In the genomic region with DNA sequence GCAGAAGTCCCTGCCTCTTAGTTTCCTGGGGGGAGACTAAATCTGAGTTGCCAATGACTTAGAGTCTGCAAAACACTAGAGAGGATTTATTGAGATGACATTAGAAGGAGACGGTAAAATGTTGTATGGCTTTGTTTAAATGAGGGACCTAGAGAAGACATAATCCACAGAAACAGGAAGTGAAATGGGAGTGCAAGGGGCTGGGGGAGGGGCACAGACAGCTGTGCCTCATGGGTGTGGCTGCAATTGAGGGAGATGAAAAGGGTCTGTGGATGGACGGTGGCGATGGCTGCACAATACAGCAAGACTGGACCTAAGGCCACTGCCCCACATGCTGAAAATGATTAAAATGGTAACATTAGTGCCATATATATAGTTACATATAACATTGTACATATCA, we compare ENCODE assay signal across 11 mouse cellular contexts. TPM values are rescaled to one million over a fixed set of nuclear protein-coding genes. Genes with fewer than 3 reads are reported as not detected.
DNase-seq lines count a peak whose midpoint lies in the region; ATAC-seq and TF ChIP-seq lines count a peak whose summit lies in the region.
"Had no signal": no experiment of that assay in that cellular context is flagged by ENCODE, and none has a peak within 500 bp of the region (broad histone marks: within the 10 kb centered on the region; RNA-seq: fewer than 3 reads in every experiment).

No protein-coding gene starts in this region.

- H3K4me3 ChIP-seq in intestine, embryonic 15.5 days (replicated peaks) = no peak overlapping the region
- H3K4me3 ChIP-seq in intestine, postnatal 0 days (ENCODE audit: low read depth, low read length) = no peak overlapping the region
- H3K4me3 ChIP-seq: hindbrain, embryonic 13.5 days; midbrain, embryonic 13.5 days had no signal

- no peak overlapping the region for H3K9ac ChIP-seq in intestine, embryonic 15.5 days
- H3K9ac ChIP-seq in intestine, postnatal 0 days (ENCODE audit: low read depth, low read length) = no peak overlapping the region
- H3K9ac ChIP-seq: hindbrain, embryonic 13.5 days; midbrain, embryonic 13.5 days had no signal

- peaks cover 13% of the 10 kb centered on the region for H3K4me1 ChIP-seq in intestine, embryonic 15.5 days (replicated peaks)
- H3K4me1 ChIP-seq in intestine, postnatal 0 days (replicated peaks; ENCODE audit: control insufficient read depth, insufficient read depth, low read length) = 0 out of 2 replicates have a peak, but pooled peaks cover 15% of the 10 kb centered on the region
- H3K4me1 ChIP-seq: hindbrain, embryonic 13.5 days; midbrain, embryonic 13.5 days had no signal

- 28% methylated on average over 3 of the region's 3 CpGs for WGBS in intestine, embryonic 15.5 days
- WGBS in intestine, postnatal 0 days = 32% methylated on average over 3 of the region's 3 CpGs

- ATAC-seq in intestine, embryonic 15.5 days = no peak
- ATAC-seq in intestine, postnatal 0 days = no peak
- ATAC-seq in activated CD4-positive, CD25-positive, alpha-beta regulatory T cell, adult 4 months = peak; percentile 61
- ATAC-seq: midbrain, embryonic 13.5 days had no signal

- no peaks in the 10 kb centered on the region for H3K9me3 ChIP-seq in intestine, embryonic 15.5 days
- no peaks in the 10 kb centered on the region for H3K9me3 ChIP-seq in intestine, postnatal 0 days (ENCODE audit: control insufficient read depth)
- H3K9me3 ChIP-seq: hindbrain, embryonic 13.5 days; midbrain, embryonic 13.5 days had no signal

- peak overlapping the region; percentile 70; the same call in 1 of the 2 replicates for H3K27ac ChIP-seq in intestine, embryonic 15.5 days
- H3K27ac ChIP-seq in intestine, postnatal 0 days (ENCODE audit: low read depth, low read length) = no peak overlapping the region
- H3K27ac ChIP-seq: hindbrain, embryonic 13.5 days; midbrain, embryonic 13.5 days had no signal

- no peak overlapping the region for H3K4me2 ChIP-seq in intestine, embryonic 15.5 days (replicated peaks)
- H3K4me2 ChIP-seq in intestine, postnatal 0 days (replicated peaks; ENCODE audit: low read depth) = no peak overlapping the region
- H3K4me2 ChIP-seq: hindbrain, embryonic 13.5 days; midbrain, embryonic 13.5 days had no signal

- no peaks in the 10 kb centered on the region for H3K36me3 ChIP-seq in intestine, embryonic 15.5 days
- no peaks in the 10 kb centered on the region; the same call in 1 of the 2 replicates for H3K36me3 ChIP-seq in intestine, postnatal 0 days (ENCODE audit: control insufficient read depth, insufficient read depth)
- H3K36me3 ChIP-seq: hindbrain, embryonic 13.5 days; midbrain, embryonic 13.5 days had no signal

- DNase-seq in lung, postnatal 36 days = peak; percentile 66
- peak; percentile 43 to 52 for DNase-seq in thymus, postnatal 10 days (ENCODE audit: low spot score in 2 of 2)
- no peak for DNase-seq in kidney, postnatal 14 days
- DNase-seq in embryo, embryonic 9.5 days (ENCODE audit: extremely low spot score) = no peak
- DNase-seq in layer of hippocampus, adult 9-10 months (ENCODE audit: low spot score) = no peak
- DNase-seq: cerebellum, adult 2 months had no signal

- H3K27me3 ChIP-seq in intestine, embryonic 15.5 days (replicated peaks) = no peaks in the 10 kb centered on the region
- H3K27me3 ChIP-seq in intestine, postnatal 0 days (replicated peaks; ENCODE audit: control insufficient read depth, insufficient read depth, low read length) = no peaks in the 10 kb centered on the region
- H3K27me3 ChIP-seq: hindbrain, embryonic 13.5 days; midbrain, embryonic 13.5 days had no signal

- no peak for TF ChIP-seq CTCF in intestine, postnatal 0 days (IDR thresholded peaks at IDR 0.05; ENCODE audit: low read depth)

RNA-seq across cellular contexts. Expression of gene Lyve1, which starts 56.7 kb away (rescaled TPM):
- polyA plus RNA-seq in intestine, embryonic 15.5 days (2015; fragmentation: Nextera tagmentation; extraction: Ambion mirVana) = 12.7 and 18.3 TPM in 2 replicates
- polyA plus RNA-seq in intestine, postnatal 0 days (2015; fragmentation: Nextera tagmentation; extraction: Ambion mirVana) = 26.9 and 29.9 TPM in 2 replicates
- polyA plus RNA-seq in activated CD4-positive, CD25-positive, alpha-beta regulatory T cell, adult 4 months (2017; shearing (Covaris generic)) = not detected

Comparison
In these comparisons a context has a peak if more than half of its experiments do, and no peak if none do; other contexts are left out.
1. DNase-seq: peak in lung, postnatal 36 days (single experiment) and thymus, postnatal 10 days (2 of 2); none in kidney, postnatal 14 days (single experiment), embryo, embryonic 9.5 days (single experiment) and layer of hippocampus, adult 9-10 months (single experiment).
2. RNA of gene Lyve1, which starts 56.7 kb away (polyA plus RNA-seq): 26.9 to 29.9 TPM in intestine, postnatal 0 days and 12.7 to 18.3 TPM in intestine, embryonic 15.5 days; not detected in activated CD4-positive, CD25-positive, alpha-beta regulatory T cell, adult 4 months; every median in the first group is over 10 times any median in the second.